Mouse (Mus musculus) kidney, embryonic 15.5 days (tissue): Measurements from ENCODE around the gene Gnb2. TPM values are rescaled to one million over a fixed set of nuclear protein-coding genes. Genes with fewer than 3 reads are reported as not detected.

Source experiments
- ATAC-seq: fragments of 200-750 bp; cut with Nextera tagmentation; replicated peaks from 2 replicates; pipeline ENCODE4 v1.8.0; 2017; ENCODE audit warnings: moderate TSS enrichment; ENCODE audit not compliant: low FRiP score
- H3K27ac ChIP-seq: fragments of 300-500 bp; sonication (generic); 2 replicates; pipeline ENCODE4 v1.5.1; 2015; ENCODE audit warnings: mild to moderate bottlenecking, inconsistent platforms
- H3K27me3 ChIP-seq: fragments of 300-500 bp; sonication (generic); 2 replicates; pipeline ENCODE4 v1.6.1; 2015; ENCODE audit warnings: inconsistent platforms
- H3K36me3 ChIP-seq: fragments of 300-500 bp; sonication (generic); 2 replicates; pipeline ENCODE4 v1.6.1; 2015; ENCODE audit warnings: inconsistent platforms
- H3K4me1 ChIP-seq: fragments of 300-500 bp; sonication (generic); 2 replicates; pipeline ENCODE4 v1.6.1; 2015; ENCODE audit warnings: inconsistent platforms
- H3K4me2 ChIP-seq: fragments of 300-500 bp; sonication (generic); 2 replicates; pipeline ENCODE4 v1.6.1; 2015; ENCODE audit warnings: moderate library complexity, mild to moderate bottlenecking, inconsistent platforms
- H3K4me3 ChIP-seq: fragments of 300-500 bp; sonication (generic); replicated peaks from 2 replicates; pipeline ENCODE4 v1.5.1; 2015; ENCODE audit warnings: mild to moderate bottlenecking, inconsistent platforms
- H3K9ac ChIP-seq: fragments of 300-500 bp; sonication (generic); 2 replicates; pipeline ENCODE4 v1.6.1; 2015; ENCODE audit warnings: mild to moderate bottlenecking, inconsistent platforms
- H3K9me3 ChIP-seq: fragments of 300-500 bp; sonication (generic); replicated peaks from 2 replicates; pipeline ENCODE4 v1.6.1; 2016; ENCODE audit warnings: inconsistent platforms
- WGBS: fragments of 180-500 bp; shearing (Covaris S2); methylation state at CpG from one replicate; pipeline ENCODE4 v1.1.7; 2015; ENCODE audit warnings: mixed read lengths; 5-methylcytosine and 5-hydroxymethylcytosine counted together
- polyA plus RNA-seq: library from polyadenylated mRNA; unstranded; fragments of >200 nt; fragmentation: Nextera tagmentation; extraction: Ambion mirVana; gene quantifications from 2 replicates; pipeline ENCODE4 v1.2.1, GENCODE M21; 2015

Gene Gnb2
- polyA plus RNA-seq, 1 experiment from 2014 or later: 337 TPM

DNA sequence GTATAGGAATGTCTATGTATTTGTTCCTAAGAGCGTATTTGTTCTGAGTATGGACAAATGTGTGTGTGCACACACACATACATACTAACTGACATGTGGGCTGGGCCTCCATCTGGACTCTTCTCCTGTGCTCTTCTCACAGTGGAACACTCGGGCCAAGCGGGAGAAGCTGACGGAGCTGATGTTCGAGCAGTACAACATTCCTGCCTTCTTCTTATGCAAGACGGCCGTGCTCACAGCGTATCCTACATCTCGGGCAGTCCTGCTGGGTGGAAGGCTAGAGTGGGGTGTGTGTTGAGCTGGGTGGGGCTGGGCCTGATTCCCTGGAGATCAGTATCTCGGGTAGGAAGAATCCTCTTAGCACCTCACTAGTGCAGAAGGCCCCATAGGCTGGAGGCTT, 29.7 kb upstream of the Gnb2 start:
- H3K4me2 ChIP-seq: no peak overlapping the region
- no peak overlapping the region for H3K27ac ChIP-seq
- 76% methylated on average over 10 of the region's 10 CpGs for WGBS
- no peak overlapping the region for H3K4me3 ChIP-seq
- H3K9ac ChIP-seq: no peak overlapping the region
- ATAC-seq: no peak
- no peaks in the 10 kb centered on the region for H3K36me3 ChIP-seq
- H3K4me1 ChIP-seq: no peaks in the 10 kb centered on the region
- no peaks in the 10 kb centered on the region for H3K27me3 ChIP-seq
- no peaks in the 10 kb centered on the region for H3K9me3 ChIP-seq

GRCm38 (mm10) chr5:137561556-137561955, 28.2 kb upstream of the Gnb2 start:
- no peak overlapping the region for H3K4me2 ChIP-seq
- ATAC-seq: no peak
- H3K27ac ChIP-seq: no peak overlapping the region
- 69% methylated on average over 6 of the region's 6 CpGs for WGBS
- no peak overlapping the region for H3K9ac ChIP-seq
- no peaks in the 10 kb centered on the region for H3K9me3 ChIP-seq
- no peak overlapping the region for H3K4me3 ChIP-seq
- H3K27me3 ChIP-seq: no peaks in the 10 kb centered on the region
- no peaks in the 10 kb centered on the region for H3K4me1 ChIP-seq
- no peaks in the 10 kb centered on the region for H3K36me3 ChIP-seq

GRCm38 (mm10) chr5:137553898-137554297, 20.6 kb upstream of the Gnb2 start:
- H3K27me3 ChIP-seq: peaks cover 24% of the 10 kb centered on the region
- no peaks in the 10 kb centered on the region for H3K36me3 ChIP-seq
- H3K9ac ChIP-seq: no peak overlapping the region
- ATAC-seq: no peak
- 41% methylated on average over 11 of the region's 11 CpGs for WGBS
- H3K4me3 ChIP-seq: peak overlapping the region; percentile 23; the same call in 1 of the 2 replicates
- no peak overlapping the region for H3K27ac ChIP-seq
- H3K4me2 ChIP-seq: peak overlapping the region; percentile 52; the same call in 1 of the 2 replicates
- peaks cover 7% of the 10 kb centered on the region for H3K4me1 ChIP-seq
- no peaks in the 10 kb centered on the region for H3K9me3 ChIP-seq

- Histone ChIP-seq H3K4me2 (peak within 1 kb of the TSS; percentile 52), H3K27me3 (peaks cover 24% of the 10 kb centered on the region), H3K4me3 (peak within 1 kb of the TSS; percentile 23), H3K27ac (no peak within 1 kb of the TSS), H3K9ac (no peak within 1 kb of the TSS), H3K4me1 (peaks cover 7% of the 10 kb centered on the region), H3K36me3 (no peaks in the 10 kb centered on the region), H3K9me3 (no peaks in the 10 kb centered on the region)
- ATAC-seq: peak; percentile 83
- under 1% methylated on average over 37 of the region's 37 CpGs for WGBS
Observed at GRCm38 (mm10) chr5:137553411-137553837, 20.1 kb upstream of the Gnb2 start, which contains the start of gene Actl6b. Gene Actl6b, plus strand, starts transcription at chr5:137553517.

DNA sequence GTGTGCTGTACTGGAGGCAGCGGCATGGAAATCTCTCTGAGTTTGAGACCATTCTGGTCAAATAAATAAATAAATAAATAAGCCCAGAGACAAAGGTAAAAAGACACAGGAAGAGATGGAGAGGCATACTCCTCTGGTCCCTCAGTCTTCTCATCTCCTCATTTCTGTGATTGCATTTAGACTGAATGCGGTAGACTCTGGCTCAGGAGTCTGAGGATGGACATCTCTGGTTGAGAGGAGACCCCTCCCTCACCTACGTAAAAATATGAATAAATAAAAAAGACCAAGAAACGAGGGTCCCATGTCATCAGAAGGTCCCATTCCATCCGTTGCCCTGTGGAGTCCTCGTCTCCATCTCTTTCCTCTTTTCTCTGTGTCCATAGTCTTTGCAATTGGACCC, 19.7 kb upstream of the Gnb2 start:
- Histone ChIP-seq H3K4me1 (peaks cover 7% of the 10 kb centered on the region), H3K27ac (no peak overlapping the region), H3K9ac (no peak overlapping the region), H3K9me3 (no peaks in the 10 kb centered on the region), H3K36me3 (no peaks in the 10 kb centered on the region), H3K4me3 (peak overlapping the region; percentile 23), H3K4me2 (peak overlapping the region; percentile 52), H3K27me3 (peaks cover 24% of the 10 kb centered on the region)
- 31% methylated on average over 6 of the region's 6 CpGs for WGBS
- ATAC-seq: no peak

GRCm38 (mm10) chr5:137551119-137551518, 17.8 kb upstream of the Gnb2 start:
- H3K36me3 ChIP-seq: no peaks in the 10 kb centered on the region
- no peak for ATAC-seq
- H3K9ac ChIP-seq: no peak overlapping the region
- H3K27ac ChIP-seq: no peak overlapping the region
- H3K4me1 ChIP-seq: peaks cover 7% of the 10 kb centered on the region
- H3K4me3 ChIP-seq: no peak overlapping the region
- H3K9me3 ChIP-seq: no peaks in the 10 kb centered on the region
- H3K4me2 ChIP-seq: no peak overlapping the region
- peaks cover 24% of the 10 kb centered on the region for H3K27me3 ChIP-seq
- 73% methylated on average over 5 of the region's 5 CpGs for WGBS

- H3K9ac ChIP-seq: no peak overlapping the region
- H3K27ac ChIP-seq: no peak overlapping the region
- H3K36me3 ChIP-seq: no peaks in the 10 kb centered on the region
- 76% methylated on average over 2 of the region's 2 CpGs for WGBS
- no peaks in the 10 kb centered on the region for H3K9me3 ChIP-seq
- H3K4me1 ChIP-seq: peaks cover 7% of the 10 kb centered on the region
- H3K27me3 ChIP-seq: peaks cover 19% of the 10 kb centered on the region
- no peak overlapping the region for H3K4me3 ChIP-seq
- ATAC-seq: no peak
- H3K4me2 ChIP-seq: no peak overlapping the region
Observed at GRCm38 (mm10) chr5:137549840-137550239, 16.5 kb upstream of the Gnb2 start.

GRCm38 (mm10) chr5:137545596-137545995, 12.3 kb upstream of the Gnb2 start:
- no peaks in the 10 kb centered on the region for H3K36me3 ChIP-seq
- WGBS: 75% methylated on average over 4 of the region's 4 CpGs
- no peak for ATAC-seq
- no peaks in the 10 kb centered on the region for H3K9me3 ChIP-seq
- no peak overlapping the region for H3K9ac ChIP-seq
- no peaks in the 10 kb centered on the region for H3K4me1 ChIP-seq
- no peak overlapping the region for H3K4me2 ChIP-seq
- H3K27me3 ChIP-seq: no peaks in the 10 kb centered on the region
- no peak overlapping the region for H3K27ac ChIP-seq
- no peak overlapping the region for H3K4me3 ChIP-seq

- Histone ChIP-seq H3K4me3 (no peak overlapping the region), H3K4me1 (no peaks in the 10 kb centered on the region), H3K27me3 (no peaks in the 10 kb centered on the region), H3K9ac (no peak overlapping the region), H3K4me2 (no peak overlapping the region), H3K27ac (no peak overlapping the region), H3K36me3 (no peaks in the 10 kb centered on the region), H3K9me3 (no peaks in the 10 kb centered on the region)
- ATAC-seq: no peak
- WGBS: 63% methylated on average over 6 of the region's 6 CpGs
Observed at GRCm38 (mm10) chr5:137544926-137545325, 11.6 kb upstream of the Gnb2 start.

DNA sequence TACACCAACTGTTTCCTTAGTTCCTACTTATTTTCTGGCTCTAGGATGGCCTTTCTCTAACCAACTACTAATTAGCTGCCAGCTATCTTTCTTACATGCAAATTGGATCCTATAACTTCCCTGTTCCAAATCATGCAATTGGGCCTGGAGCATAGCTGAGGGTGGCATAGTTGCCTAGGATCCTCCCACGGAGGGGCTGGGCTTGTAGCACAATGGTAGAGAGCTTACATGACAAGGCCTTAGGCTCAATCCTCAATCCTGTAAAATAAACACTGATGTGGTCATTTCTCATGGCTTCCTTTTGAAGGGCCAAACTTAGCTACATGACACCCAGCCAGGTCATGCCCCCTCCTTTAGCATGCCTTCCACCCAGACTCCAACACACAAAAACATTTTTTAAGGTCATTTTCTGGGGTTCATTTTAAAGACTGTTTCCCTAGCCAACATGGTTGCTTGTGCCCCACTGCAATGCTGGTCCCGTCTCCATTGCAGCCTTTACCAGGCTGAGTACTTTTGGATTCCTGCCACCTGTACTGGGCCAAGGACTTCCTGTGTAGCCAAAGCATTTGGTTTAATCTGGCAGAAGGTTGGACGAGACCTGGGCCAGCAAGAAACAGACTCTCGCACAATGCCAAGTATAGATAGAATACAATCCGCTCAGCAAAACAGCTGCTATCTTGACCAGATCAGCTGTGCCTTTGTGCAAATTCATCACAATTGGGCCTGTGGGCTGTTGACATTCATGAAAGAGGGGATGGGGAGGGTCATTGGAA, 8.6 kb upstream of the Gnb2 start:
- ATAC-seq: no peak
- Histone ChIP-seq H3K4me1 (no peaks in the 10 kb centered on the region), H3K9ac (no peak overlapping the region), H3K4me3 (no peak overlapping the region), H3K27ac (no peak overlapping the region), H3K4me2 (no peak overlapping the region), H3K27me3 (no peaks in the 10 kb centered on the region), H3K36me3 (no peaks in the 10 kb centered on the region), H3K9me3 (no peaks in the 10 kb centered on the region)
- 76% methylated on average over 5 of the region's 5 CpGs for WGBS

DNA sequence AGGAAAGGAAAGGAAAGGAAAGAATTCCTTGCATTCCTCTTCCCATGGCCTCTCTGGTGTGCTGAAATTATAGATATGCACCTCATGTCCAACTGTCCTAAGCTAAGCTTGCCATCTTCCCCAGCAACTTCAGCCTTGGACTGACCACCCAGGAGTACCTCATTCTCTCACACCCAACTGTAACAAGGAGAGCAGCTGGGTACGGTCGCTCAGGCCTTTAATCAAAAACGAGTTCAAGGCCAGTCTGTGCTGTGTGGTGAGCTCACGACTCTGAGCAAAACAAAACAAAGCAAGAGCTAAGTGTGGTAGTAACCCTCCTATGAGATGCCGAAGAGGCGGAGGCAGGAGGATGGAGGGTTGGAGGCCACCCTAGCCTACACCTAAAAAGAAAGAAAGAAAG, 7.7 kb upstream of the Gnb2 start:
- Histone ChIP-seq H3K27me3 (no peaks in the 10 kb centered on the region), H3K36me3 (no peaks in the 10 kb centered on the region), H3K9ac (no peak overlapping the region), H3K4me3 (no peak overlapping the region), H3K9me3 (no peaks in the 10 kb centered on the region), H3K4me2 (no peak overlapping the region), H3K27ac (no peak overlapping the region), H3K4me1 (no peaks in the 10 kb centered on the region)
- 71% methylated on average over 6 of the region's 6 CpGs for WGBS
- no peak for ATAC-seq

DNA sequence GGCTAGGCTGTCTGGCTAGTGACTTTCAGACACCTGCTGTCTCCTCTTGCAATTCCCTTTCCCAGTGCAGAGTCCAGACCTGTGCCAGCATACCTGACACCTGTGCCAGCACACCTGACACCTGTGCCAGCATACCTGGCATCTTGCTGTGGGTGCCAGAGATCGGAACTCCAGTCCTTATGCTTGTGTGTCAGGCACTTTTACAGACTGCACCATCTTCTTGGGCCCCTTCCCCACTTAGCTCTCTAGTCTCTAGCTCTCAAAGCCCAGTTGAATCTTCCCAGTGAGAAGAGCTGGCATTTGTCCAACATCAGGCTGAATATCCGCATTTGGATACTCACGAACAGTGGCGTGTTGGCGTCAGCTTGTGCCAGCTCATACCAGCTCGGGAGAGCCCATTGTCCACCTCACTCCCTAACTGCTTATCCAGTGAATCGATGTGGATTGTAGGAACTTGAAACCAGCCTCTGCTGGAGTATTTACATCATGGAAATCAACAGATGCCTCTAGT, 6.0 kb upstream of the Gnb2 start:
- ATAC-seq: no peak
- no peaks in the 10 kb centered on the region for H3K36me3 ChIP-seq
- no peak overlapping the region for H3K27ac ChIP-seq
- no peak overlapping the region for H3K4me3 ChIP-seq
- no peak overlapping the region for H3K4me2 ChIP-seq
- WGBS: 68% methylated on average over 7 of the region's 7 CpGs
- no peak overlapping the region for H3K9ac ChIP-seq
- H3K4me1 ChIP-seq: no peaks in the 10 kb centered on the region
- no peaks in the 10 kb centered on the region for H3K9me3 ChIP-seq
- no peaks in the 10 kb centered on the region for H3K27me3 ChIP-seq
